Mouse (Mus musculus): Measurements from ENCODE around the gene Cpt1c.
A peak's percentile ranks its signal among the peaks of the same experiment; 100 is the strongest.
"Not testable (repeated sequence)": the region's sequence is repeated elsewhere in the genome, so short reads cannot be mapped to it uniquely, and the experiment has no call there.

Cpt1c gene

GRCm38 (mm10) chr7:44974383-44975116 lies at the start of gene Cpt1c:
TSS of gene Cpt1c (minus strand) at chr7:44974851.
- peak; percentile 71 to 74 for DNase-seq (ENCODE audit: low spot score in 2 of 2)

- not testable (repeated sequence) for DNase-seq (ENCODE audit: low spot score in 2 of 2)
Observed at GRCm38 (mm10) chr7:45023711-45024110, 49.1 kb upstream of the Cpt1c start.

DNA sequence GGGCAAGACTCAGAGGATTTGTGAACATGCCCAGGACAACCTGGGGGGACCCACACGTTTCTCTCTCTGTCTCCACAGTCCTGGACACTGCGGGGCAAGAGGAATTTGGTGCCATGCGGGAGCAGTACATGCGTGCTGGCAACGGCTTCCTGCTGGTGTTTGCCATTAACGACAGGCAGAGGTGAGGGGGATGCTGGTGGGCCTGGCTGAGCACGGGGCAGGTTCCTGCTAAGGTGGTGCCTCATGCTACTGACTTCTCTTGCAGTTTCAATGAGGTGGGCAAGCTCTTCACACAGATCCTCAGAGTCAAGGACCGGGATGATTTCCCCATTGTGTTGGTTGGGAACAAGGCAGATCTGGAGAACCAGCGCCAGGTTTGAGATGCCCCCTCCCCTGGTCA lies 45.6 kb upstream of the Cpt1c start:
- DNase-seq (ENCODE audit: low spot score in 2 of 2), result no peak

GRCm38 (mm10) chr7:45019031-45019571 lies 44.5 kb upstream of the Cpt1c start:
- peak; percentile 92 for DNase-seq (ENCODE audit: low spot score in 2 of 2)

GRCm38 (mm10) chr7:45017242-45018061 lies 42.8 kb upstream of the Cpt1c start, which contains the start of gene Rras:
TSS of gene Rras (plus strand) at chr7:45017961.
- DNase-seq (ENCODE audit: low spot score in 2 of 2), result peak; percentile 99

GRCm38 (mm10) chr7:45016761-45017160 lies 42.1 kb upstream of the Cpt1c start:
- no peak for DNase-seq (ENCODE audit: low spot score in 2 of 2)

DNA sequence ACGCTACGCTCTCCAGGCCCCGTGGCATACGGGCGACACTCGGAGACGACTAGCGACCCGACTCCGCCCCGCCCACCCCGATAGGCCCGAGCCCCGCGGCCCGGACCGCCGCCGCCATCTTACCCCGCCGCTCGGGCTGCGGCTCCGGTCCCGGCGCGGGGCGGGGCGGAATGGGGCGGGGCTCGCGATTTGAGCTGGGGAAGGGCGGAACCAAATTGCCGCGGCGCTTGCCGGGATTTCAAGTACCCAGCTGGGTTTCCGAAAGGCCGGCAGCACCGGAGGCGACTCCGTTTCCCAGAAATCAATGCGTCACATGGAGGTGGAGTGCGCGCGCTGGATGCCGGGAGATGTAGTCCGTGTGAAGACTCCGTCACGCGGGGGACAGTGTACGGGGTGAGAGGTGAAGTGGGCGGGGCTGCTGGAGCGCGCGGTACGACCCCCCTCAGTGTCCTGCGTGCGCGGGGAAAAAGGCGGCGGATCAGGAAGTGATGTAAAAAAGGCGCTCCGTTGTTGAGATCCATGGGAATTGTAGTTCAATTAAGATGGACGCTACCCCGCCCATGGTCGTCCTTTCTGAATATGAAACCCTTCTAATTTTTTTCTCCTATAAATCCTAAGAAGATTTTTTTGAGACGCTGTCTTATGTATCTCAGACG lies 41.4 kb upstream of the Cpt1c start, which contains the start of gene Scaf1:
Gene Scaf1, minus strand, starts transcription at position 407 of the 656 bp plus-strand sequence.
- peak; percentile 100 for DNase-seq (ENCODE audit: low spot score in 2 of 2)

DNA sequence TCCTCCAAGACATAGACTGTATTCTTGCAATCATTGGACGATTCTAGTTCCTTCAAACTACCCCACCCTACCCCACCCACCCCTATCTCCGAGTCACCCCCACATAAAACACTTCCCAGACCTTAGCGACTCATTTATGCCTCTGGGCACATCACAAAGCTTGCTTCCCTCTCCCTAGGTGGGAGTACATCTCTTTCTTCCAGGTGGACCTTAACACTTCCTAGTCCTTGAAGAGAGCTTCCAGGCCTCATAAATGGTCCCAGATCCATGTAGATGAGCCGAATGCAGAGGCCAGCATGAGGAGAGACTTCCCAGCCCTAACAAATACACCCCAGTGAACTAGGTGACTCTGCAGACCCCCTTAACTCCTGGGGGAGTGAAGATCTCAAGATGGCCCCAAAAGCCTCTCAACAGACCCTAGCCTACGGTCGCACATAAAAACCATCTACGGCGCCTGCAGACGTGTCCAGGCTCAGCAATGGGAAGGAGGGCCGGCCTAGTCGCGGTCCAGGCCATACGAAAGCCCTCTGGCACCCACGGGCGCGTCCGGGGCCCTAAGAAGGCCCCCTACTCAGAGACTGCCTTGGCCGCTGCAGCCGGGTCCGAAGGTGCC lies 40.8 kb upstream of the Cpt1c start:
- no peak for DNase-seq (ENCODE audit: low spot score in 2 of 2)

DNA sequence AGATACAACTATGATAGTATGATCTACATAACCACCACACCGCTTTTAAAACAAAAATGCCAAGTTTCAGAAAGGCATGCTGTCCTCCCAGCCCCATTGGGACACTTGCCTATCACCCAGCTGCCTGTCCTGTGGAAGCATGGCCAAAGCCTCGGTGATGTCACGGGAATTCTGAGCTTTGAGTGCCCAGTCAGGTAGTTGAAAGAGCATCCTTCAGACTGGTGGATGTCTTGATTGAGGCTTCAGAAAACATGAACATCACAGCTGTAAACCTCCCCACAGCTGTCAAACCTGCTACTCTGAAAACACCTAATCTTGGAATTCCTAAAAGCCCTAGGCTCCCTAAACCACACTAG lies 39.4 kb upstream of the Cpt1c start:
- DNase-seq (ENCODE audit: low spot score in 2 of 2), result no peak

DNA sequence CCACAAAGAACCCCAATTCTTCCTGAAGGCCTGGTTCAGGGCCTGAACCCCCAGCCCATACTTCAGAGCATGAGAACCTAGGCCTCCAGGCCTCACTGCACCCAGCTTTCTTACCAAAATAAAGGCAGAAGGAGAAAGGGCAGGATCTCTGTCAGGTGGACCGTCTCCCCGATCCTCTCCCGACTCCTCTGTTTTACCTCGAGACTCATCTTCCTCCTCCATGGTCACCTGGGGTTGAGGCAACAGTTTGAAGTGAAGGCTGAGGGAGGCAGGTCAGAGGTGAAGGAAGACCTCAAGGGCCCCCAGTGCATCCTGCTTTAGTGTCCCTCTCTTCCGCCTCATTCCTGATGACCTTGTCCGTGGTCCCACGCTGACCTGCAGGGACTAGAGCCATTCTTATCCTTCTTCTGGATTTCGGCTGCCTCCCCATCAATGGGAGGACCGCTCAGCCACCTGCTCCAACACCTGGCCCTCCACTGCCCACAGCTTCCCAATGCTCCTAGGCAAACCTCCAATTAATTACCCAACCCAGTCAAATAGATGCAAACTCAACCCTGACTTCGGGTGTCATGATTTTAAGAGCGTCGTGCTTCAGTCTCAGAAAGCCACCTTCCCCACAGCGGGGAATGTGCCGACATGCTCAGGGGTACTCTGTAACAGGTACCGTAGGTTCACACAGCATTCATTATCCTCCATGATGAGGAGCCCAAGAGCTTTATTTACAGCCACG lies 38.9 kb upstream of the Cpt1c start:
- DNase-seq (ENCODE audit: low spot score in 2 of 2), result no peak

- DNase-seq (ENCODE audit: low spot score in 2 of 2), result no peak
Observed at GRCm38 (mm10) chr7:45012824-45013223, 38.2 kb upstream of the Cpt1c start.

DNA sequence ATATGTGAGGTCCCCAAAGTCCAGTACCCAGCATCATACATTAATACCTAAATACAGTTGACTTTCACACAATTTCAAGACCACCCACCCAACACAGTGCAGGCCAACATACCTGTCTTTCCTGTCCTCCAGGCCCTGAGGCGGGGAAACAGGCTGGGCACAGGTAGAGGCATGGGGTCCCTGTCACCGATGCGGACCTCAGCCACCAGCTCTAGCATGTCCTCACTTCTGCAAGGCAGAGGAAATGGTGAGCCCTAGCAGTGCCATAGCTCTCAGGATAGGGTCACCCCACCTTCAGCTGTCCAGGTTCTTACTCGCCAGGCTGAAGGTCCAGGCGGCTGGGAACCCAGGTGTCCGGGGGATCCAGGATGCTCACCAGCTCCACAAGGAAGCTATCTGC lies 37.4 kb upstream of the Cpt1c start:
- DNase-seq (ENCODE audit: low spot score in 2 of 2), result no peak

- DNase-seq (ENCODE audit: low spot score in 2 of 2), result no peak
Observed at GRCm38 (mm10) chr7:45008411-45008810, 33.8 kb upstream of the Cpt1c start.

- no peak for DNase-seq (ENCODE audit: low spot score in 2 of 2)
Observed at GRCm38 (mm10) chr7:45007846-45008245, 33.2 kb upstream of the Cpt1c start.

DNA sequence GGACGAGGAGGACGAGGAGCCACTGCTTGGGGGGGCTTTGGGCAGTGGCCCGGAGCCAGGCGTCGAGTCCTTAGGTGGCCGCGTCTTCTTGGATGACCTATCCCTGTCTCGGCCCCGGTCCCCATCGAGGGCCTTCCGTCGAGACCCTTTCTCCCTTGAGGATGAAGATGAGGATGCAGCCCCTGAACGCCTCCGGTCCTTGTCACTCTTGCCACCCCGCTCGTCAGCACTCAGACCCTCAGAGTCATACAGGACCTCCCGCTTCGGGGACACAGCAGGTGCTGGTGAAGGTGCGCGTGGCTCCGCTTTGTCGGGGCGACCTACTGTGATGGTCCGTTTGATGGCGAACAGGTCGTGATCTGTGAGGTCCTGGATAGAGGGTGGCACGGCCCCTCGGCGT lies 32.5 kb upstream of the Cpt1c start:
- DNase-seq (ENCODE audit: low spot score in 2 of 2), result no peak

GRCm38 (mm10) chr7:45006503-45006902 lies 31.9 kb upstream of the Cpt1c start:
- no peak for DNase-seq (ENCODE audit: low spot score in 2 of 2)

DNA sequence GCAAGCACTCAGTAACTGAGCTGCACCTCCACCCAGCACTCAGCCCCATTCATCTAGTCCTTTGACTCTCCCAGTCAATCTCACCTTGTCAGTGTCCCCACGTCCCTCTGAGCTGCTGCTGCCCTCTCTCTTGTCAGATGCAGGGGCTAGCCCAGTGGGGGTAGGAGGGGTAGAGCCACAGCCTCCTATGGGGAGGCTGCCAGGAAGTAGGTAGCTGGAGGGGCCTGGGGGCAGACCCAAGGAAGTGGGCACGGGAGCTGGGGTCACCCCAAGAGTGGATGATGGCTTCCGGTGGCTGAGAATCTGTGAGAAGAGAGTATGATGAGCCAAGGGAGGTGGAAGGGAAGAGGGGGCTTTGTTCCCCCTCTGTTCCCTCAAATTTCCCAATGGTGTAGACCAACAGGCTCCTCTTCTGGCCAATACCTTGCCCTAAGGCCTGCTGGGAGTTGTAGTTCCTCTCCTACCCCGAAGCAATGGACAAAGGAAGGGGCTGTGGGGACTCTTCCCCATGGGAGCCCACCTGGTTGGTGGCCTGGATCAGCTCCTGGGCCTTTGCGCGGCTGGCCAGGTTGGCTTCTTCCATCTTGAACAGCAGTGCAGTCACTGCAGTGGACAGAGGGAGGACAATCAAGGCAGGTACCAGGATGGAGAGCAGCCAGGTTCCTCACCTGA lies 30.8 kb upstream of the Cpt1c start:
- no peak for DNase-seq (ENCODE audit: low spot score in 2 of 2)

DNA sequence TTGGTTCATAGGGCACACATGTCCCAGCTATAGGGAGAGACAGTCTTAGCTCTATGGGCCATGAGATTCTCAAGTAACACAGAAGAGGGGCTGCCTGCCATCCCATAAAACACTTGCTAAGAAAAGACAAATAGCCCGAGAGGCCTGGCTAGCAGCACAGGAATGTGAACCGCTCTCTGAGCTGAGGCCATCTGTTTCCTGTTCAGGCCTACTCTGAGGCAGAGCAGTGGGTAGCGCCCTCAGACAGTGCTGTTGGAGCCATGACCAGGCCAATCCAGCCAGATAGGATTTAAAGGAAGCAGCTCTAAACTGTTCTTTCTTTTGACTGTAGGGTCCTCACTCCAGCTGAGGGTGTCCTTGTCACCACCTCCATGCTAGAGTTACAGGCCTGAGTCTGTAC lies 29.9 kb upstream of the Cpt1c start:
- no peak for DNase-seq (ENCODE audit: low spot score in 2 of 2)

GRCm38 (mm10) chr7:45002440-45002839 lies 27.8 kb upstream of the Cpt1c start:
- no peak for DNase-seq (ENCODE audit: low spot score in 2 of 2)

- DNase-seq (ENCODE audit: low spot score in 2 of 2), result no peak
Observed at GRCm38 (mm10) chr7:45000539-45001114, 26.0 kb upstream of the Cpt1c start.

All from heart, adult 9 months (tissue).